Mouse (Mus musculus) adrenal gland (tissue): Measurements from ENCODE around the gene Faf1.

Source experiments
- intact Hi-C: fragments of 180-260 bp; cut with DNase I; formaldehyde crosslinking; loops from one replicate; pipeline ENCODE4 v1.15.1; 2025

The Faf1 gene

GRCm38 (mm10) chr4:109769071-109769470, 92.7 kb downstream of the Faf1 start:
- intact Hi-C loops, result no loop called here

DNA sequence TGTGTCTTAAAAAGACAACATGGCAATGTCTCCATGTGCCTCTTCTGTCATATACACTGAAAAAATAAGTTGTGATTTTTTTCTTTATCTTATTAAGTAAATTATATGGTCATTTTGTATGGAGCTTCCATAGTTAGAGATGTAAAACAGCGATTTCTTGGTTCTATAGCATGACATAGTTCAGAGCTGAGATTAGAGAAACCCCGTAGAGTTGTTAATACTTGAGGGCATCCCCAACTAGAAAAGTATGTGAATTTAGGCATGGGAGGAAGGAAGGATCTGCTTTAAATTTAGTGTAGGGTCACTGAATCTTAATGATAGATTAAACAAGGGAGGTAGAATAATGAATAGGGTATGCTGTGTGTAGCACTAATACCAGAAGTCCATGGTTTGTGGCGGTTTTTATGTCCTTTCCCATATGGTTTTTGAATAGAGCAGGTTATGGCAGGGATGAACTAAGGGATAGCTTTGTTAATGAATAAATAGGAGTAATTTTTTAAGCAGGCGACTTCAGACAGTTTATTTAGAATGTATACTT, 106.3 kb downstream of the Faf1 start:
- intact Hi-C loops, result no loop called here

DNA sequence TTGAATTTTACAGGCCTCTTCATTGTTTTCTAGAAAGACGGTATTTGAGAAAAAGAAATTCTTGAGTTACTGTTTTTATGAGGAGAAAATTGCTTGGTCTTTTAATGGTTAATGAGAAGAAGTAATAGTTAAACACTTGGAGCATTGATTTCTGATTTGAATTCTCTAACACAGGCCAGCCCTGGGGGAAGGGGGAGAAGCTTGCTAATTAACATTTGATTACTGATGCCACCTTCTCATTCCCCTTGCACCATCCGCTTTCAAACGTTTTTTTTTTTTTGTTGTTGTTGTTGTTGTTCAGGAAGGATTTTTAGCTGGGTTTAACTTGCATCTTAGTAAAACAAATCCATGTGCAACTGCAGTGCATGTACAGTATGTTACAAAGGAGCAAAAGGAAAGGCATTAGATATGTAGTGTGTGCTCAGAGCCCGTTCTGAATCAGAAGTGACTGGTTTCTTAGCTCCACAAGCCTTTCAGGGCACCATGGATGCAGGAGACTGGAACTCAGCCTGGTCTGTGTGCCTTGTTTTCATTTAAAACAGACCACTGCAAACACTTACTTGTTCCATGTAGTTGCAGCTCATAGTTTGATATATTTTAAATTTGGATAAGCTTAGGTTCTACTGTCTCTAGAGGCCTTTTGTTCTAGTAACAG, 113.1 kb downstream of the Faf1 start:
- intact Hi-C loops, result no loop called here

GRCm38 (mm10) chr4:109792331-109792730, 115.9 kb downstream of the Faf1 start:
- intact Hi-C loops, result no loop called here

GRCm38 (mm10) chr4:109793072-109793471, 116.7 kb downstream of the Faf1 start:
- intact Hi-C loops, result no loop called here

GRCm38 (mm10) chr4:109797511-109798182, 121.3 kb downstream of the Faf1 start:
- intact Hi-C loops, result no loop called here

GRCm38 (mm10) chr4:109806408-109806807, 130.0 kb downstream of the Faf1 start:
- intact Hi-C loops, result no loop called here

DNA sequence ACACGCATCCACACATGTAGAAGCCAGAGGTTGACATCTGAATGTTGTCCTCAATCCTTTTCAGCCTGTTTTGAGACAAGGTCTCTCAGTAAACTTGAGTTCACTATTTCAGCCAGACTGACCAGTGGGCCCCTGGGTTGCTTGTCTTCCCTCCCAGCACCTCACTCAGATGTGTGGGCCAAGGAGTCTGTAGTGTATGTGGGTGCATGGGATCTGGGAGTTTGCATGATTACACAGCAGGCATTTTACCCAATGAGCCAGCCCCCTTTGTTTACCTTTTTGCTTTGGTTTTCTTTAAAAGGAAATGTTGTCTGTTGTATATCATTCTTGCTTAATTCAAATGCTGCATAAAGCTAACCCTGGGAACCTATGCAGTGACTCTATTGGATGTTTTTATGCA, 138.8 kb downstream of the Faf1 start:
- intact Hi-C loops, result no loop called here

- intact Hi-C loops, result no loop called here
Observed at GRCm38 (mm10) chr4:109815592-109815991, 139.2 kb downstream of the Faf1 start.

- intact Hi-C loops, result no loop called here
Observed at GRCm38 (mm10) chr4:109819455-109819854, 143.1 kb downstream of the Faf1 start.

DNA sequence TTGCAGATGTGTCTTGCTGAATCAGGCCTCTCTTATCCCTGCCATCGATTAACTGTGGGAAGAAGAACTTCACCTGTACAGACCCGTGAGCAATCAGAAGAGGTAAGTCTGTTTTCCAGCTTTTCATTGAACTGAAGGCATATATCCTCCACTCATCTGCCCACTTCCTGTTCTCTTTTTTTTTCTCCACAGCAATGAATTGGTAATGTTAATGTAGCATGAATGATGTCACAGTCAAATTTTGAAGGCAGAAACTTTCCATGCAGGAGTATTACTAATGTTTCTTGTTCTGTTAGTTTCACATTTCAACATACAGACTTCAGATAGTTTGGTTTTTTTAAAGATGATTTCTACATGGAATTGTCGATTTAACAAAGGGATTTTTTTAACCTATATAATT, 153.4 kb downstream of the Faf1 start:
- intact Hi-C loops, result no loop called here

- intact Hi-C loops, result no loop called here
Observed at GRCm38 (mm10) chr4:109857851-109858250, 181.5 kb downstream of the Faf1 start.

- intact Hi-C loops, result no loop called here
Observed at GRCm38 (mm10) chr4:109858571-109859392, 182.4 kb downstream of the Faf1 start.

- intact Hi-C loops, result no loop called here
Observed at GRCm38 (mm10) chr4:109859401-109859800, 183.0 kb downstream of the Faf1 start.

- intact Hi-C loops, result no loop called here
Observed at GRCm38 (mm10) chr4:109860256-109860655, 183.9 kb downstream of the Faf1 start.

- intact Hi-C loops, result no loop called here
Observed at GRCm38 (mm10) chr4:109862271-109862670, 185.9 kb downstream of the Faf1 start.

DNA sequence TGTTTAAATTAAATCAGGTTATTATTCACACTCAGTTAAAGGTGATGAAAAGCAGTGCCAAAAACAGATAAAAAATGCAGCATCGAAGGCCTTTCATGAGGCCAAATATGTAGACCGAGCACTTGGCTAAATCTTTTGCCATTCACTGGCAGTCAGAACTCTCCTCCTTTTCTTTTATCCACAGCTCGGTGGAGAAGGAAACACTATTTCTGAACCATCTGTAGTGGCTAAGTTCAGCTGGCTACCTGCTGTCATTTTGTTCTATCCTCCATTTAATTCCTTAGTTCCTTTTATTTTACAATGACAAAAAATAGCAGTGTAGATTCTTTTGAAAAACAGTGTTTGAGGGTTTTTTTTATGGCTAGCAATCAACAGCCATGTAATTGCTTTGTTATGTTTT, 186.6 kb downstream of the Faf1 start:
- intact Hi-C loops, result no loop called here

- intact Hi-C loops, result no loop called here
Observed at GRCm38 (mm10) chr4:109868897-109869484, 192.6 kb downstream of the Faf1 start.

DNA sequence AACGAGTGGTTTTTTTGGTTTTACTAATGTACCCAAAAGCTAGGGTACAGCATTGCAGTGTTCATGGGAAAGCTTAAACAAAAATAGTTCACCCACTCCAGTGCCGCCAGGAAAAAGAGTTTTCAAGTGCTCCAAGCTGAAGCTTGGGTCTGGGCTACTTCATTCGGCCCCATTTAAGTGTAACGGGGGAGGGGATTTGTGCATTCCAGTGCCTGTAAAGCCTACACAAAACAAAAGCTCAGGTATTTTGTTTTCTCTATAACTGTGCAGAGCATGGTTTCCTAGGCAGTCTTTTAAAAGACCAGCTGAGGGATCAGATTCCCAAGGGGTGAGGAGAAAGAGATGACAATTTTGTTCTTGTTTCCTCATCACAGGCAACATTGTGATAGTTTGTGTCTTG, 207.9 kb downstream of the Faf1 start:
- intact Hi-C loops, result no loop called here

DNA sequence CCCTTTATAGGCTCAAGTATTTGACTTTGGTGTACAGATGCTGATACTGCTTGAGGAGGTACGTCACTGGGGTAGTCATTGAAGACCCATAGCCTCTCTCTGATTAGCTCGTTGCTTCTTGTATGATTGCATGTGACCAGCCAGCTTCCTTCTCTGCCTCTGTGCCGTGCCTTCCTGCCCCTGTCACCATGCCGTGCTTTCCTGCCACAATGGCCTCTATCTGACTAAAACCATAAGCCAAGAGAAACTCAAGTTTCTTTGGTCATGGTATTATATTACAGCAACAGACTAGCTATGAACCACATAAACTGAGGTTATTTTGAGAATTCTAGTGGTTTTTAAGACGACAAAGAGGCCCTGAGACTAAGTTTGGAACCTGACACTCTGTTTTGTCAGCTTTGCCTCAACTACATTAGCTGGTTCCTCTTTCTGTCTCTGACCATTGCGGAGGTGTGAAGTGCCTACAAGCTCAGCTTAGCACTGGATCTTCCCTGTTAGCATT, 211.5 kb downstream of the Faf1 start:
- intact Hi-C loops, result no loop called here

DNA sequence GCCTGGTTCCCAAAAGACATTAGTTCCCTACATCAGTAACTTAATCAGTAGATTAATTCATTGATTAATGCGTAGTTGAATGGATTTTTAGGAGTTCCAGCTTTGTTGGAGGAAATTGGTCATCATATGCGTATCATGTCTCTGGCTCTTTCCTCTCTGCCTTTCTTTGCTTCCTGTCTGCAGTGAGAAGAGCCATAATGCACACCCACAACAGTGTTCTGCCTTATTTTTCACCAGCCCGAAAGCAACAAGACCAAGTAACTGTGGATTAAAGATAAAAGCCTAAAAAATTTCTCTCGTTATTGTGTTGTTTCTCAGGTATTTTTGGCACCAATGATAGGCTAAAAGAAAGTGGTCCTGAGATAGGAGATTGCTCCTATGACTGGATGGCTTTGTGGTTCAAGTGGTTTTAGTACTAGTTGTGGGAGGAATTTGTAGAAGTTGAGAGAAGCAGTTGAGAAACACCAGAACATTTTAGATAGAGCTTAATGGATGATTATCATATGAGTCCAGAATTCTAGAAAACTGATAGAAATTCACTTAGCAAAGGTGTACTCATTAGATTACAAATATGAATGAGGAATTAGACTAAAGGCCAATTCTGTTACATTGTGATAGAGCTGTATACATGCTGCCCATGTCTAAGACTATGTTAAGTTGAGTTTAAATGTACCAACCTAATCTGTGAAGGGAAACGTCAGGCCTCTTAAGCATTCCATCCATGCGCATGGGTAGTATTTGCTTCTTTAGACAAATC, 221.6 kb downstream of the Faf1 start:
- intact Hi-C loops, result no loop called here
